In the genomic region with DNA sequence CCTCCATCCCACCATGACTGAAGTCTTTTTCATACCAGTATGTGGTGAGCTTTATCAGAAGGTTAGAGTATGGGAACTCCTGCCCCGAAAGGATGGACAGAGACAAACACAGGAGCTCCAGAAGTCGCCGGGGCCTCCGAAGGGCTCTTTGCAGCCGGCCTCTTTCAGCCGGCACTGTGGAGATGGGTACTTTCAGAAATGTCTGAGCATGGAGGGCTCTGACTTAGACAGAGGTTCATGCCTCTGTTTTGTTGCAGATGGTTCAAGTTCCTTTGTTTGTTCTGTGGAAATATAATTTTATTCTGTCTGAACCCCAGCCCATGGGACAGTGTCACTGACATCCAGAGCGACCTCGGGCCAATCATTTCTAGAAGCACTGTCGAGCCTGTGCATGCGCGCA, we compare ENCODE assay signal across 15 mouse cellular contexts.
"Had no signal": no experiment of that assay in that cellular context is flagged by ENCODE, and none has a peak within 500 bp of the region (broad histone marks: within the 10 kb centered on the region; RNA-seq: fewer than 3 reads in every experiment).

No protein-coding gene starts in this region.

- H3K4me3 ChIP-seq: left cerebral cortex, adult 2 months; liver, embryonic 13.5 days; midbrain, embryonic 13.5 days; neural tube, embryonic 12.5 days; neural tube, embryonic 15.5 days had no signal

- H3K9me3 ChIP-seq: liver, embryonic 13.5 days; midbrain, embryonic 13.5 days; neural tube, embryonic 12.5 days; neural tube, embryonic 15.5 days had no signal

- ATAC-seq: intestine, postnatal 0 days; midbrain, embryonic 13.5 days had no signal

- H3K9ac ChIP-seq: liver, embryonic 13.5 days; midbrain, embryonic 13.5 days; neural tube, embryonic 12.5 days; neural tube, embryonic 15.5 days had no signal

- H3K4me2 ChIP-seq: liver, embryonic 13.5 days; midbrain, embryonic 13.5 days; neural tube, embryonic 12.5 days; neural tube, embryonic 15.5 days had no signal

- DNase-seq: liver, embryonic 13.5 days; lung, adult 2 months; lung, postnatal 14 days; lung, postnatal 4 days; right cerebral cortex, postnatal 14 days; right cerebral cortex, postnatal 4 days; thymus, adult 2 months; thymus, postnatal 14 days; thymus, postnatal 4 days had no signal

- H3K27ac ChIP-seq: left cerebral cortex, adult 2 months; liver, embryonic 13.5 days; midbrain, embryonic 13.5 days; neural tube, embryonic 12.5 days; neural tube, embryonic 15.5 days; stomach, postnatal 0 days had no signal

- H3K36me3 ChIP-seq: liver, embryonic 13.5 days; midbrain, embryonic 13.5 days; neural tube, embryonic 12.5 days; neural tube, embryonic 15.5 days had no signal

- H3K27me3 ChIP-seq: liver, embryonic 13.5 days; midbrain, embryonic 13.5 days; neural tube, embryonic 12.5 days; neural tube, embryonic 15.5 days had no signal
